Mouse (Mus musculus) T-helper 1 cell (primary cell): ENCODE results near the gene Magi1.

ENCODE experiments used
- in situ Hi-C: fragments of 300-600 bp; cut with MboI, MseI; formaldehyde crosslinking; loops from one replicate; pipeline ENCODE4 v1.15.1; 2025; ENCODE audit warnings: high pct_unique_total_duplicates

The Magi1 gene

DNA sequence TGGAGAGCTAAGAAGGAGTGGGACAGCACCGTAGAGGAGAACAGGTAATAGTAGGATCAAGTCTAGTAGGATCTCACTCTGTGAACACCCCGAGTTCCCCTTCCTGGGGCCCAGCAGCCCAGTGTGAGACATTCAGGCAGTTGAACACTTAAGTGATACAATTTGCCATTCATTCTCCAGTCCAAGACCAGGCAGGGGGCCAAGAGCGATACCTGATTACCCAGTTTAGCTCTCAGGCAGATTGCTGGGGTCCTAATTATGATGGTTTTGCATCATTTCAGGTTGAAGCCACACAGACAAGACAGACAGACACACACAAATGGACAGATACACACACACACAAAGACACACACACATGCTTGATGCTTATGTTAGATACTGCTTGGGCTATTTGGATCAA lies 543.9 kb downstream of the Magi1 start:
- in situ Hi-C loops: loop anchor here (25.0 kb wide), 1 partner anchor 1377 kb away; no protein-coding TSS in a partner anchor

DNA sequence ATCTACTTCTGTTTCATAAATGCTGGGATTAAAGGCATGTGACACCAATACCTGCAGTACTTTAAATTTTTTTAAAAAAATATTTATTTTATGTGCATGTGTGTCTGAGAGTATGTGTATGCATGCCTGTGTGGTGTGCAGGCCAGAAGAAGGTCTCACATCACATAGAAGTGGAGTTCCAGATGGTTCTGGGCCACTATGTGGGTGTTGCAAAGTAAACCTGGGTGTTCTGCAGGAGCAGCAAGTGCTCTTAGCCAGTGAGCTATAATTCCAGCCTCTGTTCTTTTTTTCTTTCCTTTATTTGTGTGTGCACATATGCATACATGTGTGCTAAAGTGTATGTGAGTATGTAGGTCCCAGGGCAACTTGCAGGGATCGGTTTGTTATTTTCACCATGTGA lies 546.6 kb downstream of the Magi1 start:
- in situ Hi-C loops: loop anchor here (25.0 kb wide), 1 partner anchor 1375 kb away; no protein-coding TSS in a partner anchor

DNA sequence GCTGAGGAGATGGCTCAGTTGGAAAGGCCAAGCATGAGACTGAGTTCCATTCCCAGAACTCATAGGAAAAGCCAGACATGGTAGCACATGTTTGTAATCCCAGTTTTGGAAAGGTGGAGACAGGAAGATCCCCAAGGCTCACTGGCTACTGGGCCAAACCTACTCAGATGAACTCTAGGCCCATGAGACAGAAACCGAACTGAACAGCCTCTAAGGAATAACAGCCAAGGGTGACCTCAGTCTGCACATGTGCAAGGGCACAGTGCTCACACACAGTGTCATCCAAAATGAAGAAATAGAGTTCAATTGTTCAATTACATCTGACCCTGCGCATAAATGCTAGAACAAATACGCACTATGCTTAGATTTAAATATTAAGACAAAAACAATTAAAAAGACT lies 547.6 kb downstream of the Magi1 start:
- in situ Hi-C loops: loop anchor here (25.0 kb wide), 1 partner anchor 1374 kb away; no protein-coding TSS in a partner anchor

DNA sequence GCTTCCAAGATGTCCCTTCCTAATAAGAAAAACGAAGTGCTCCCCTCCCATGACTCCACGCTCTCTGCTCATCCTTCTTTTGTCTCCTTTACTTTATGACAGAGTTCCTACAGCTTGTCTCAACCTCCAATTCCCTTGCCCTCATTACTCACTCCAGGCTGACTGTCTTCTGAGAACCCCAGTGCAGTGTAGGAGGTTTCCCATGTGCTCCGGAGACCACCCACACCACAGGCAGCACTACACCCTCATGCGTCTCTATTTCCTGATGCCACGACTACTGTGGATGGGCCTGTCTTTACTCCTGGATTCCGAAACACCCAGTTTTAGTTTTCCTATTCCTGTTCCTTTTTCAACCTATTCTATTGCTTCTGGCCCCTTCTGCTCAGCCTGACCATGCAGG lies 549.9 kb downstream of the Magi1 start:
- in situ Hi-C loops: loop anchor here (25.0 kb wide), 1 partner anchor 1371 kb away; no protein-coding TSS in a partner anchor

DNA sequence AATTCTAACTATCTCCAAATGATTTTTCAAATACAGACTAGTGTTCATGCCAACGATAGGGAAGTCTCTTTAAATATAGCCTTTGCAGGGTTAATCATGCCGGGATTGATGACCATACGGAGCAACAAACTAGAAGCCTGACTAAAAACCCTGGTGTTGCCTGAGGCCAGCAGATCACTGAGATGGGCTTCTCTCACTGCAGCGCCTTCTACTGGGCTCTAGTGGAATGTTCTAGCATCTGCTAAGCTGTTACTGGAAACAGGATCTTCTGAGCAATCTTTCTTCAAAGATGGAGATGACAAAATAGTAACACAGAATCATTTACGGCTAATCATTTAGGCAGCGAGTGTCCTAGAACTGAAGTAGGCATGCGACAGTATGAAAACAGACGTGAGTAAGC lies 554.0 kb downstream of the Magi1 start:
- in situ Hi-C loops: loop anchor here (25.0 kb wide), 1 partner anchor 1367 kb away; no protein-coding TSS in a partner anchor

DNA sequence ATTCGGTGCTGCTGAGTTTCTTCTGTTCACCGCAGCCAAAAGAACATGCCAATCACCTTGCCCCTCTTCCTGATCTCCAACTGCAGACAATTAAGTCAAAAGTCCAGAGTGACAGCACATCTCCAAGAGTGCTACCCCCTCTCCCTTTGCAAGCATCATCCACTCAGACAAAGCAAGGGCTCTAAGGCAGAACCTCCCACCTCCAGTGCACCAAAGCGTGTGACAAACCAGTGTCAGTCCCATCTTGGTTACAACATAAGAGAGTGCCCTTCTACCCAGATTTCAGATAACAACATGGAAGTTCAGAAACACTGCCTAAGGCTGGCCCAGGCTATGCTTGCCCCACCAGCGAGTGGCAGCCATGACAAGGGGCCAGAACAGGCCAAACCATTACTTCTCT lies 554.9 kb downstream of the Magi1 start:
- in situ Hi-C loops: loop anchor here (25.0 kb wide), 1 partner anchor 1366 kb away; no protein-coding TSS in a partner anchor

DNA sequence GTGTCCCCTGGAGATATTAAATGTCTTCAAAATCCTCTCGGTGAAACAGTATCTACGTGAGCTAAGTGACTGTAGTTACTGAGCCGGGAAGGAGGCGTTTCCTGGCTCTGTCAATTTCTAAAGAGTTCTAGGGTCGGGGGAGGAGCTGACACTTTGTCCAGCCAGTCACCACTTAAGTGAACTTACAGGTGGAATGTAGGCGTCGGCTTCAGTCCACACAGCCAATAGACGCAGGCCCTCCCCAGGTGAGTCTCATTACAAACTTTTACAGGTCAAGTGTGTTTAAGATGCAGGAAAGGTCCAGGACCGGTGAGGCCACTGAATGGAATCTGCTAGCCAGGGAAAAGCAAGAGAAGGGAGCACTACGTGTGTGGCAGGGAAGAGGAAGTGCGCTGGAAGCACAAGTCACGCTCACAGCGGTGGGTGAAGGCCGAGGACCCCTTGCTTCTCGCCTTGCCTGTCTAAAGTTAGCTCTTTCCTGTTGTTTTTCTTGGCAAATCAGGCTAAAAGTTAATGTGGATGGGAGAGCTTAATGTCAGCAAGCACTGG lies 556.0 kb downstream of the Magi1 start:
- in situ Hi-C loops: loop anchor here (25.0 kb wide), 1 partner anchor 1365 kb away; no protein-coding TSS in a partner anchor

DNA sequence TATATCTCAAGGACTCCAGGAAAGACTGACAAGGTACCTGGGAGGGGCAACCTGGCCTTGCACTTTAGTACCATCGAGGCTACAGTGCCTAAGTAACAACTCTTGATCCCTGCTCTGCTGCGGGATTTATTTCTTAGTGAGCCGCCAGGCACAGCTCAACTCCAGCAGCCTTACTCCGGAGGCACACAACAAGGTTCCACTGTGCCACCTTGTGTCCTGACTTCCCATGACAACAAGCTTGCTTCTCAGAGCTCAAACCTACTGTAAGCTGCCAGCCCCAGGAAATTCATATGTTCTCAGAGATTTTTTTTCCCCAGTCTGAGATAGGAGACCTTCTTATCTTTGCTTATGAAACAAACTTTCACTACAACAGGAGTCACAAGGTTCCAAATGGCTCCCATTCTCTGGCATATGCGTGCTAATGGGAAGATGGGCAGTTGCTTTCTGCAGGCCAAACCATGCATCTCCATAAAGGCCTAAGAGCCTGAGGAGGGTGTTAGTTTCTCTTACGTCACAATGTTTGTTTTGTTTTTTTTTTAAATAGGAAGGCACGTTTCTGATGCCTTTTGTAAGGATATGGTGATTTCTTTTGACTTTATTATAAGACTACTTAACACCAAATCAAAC lies 556.8 kb downstream of the Magi1 start:
- in situ Hi-C loops: loop anchor here (25.0 kb wide), 1 partner anchor 1365 kb away; no protein-coding TSS in a partner anchor

DNA sequence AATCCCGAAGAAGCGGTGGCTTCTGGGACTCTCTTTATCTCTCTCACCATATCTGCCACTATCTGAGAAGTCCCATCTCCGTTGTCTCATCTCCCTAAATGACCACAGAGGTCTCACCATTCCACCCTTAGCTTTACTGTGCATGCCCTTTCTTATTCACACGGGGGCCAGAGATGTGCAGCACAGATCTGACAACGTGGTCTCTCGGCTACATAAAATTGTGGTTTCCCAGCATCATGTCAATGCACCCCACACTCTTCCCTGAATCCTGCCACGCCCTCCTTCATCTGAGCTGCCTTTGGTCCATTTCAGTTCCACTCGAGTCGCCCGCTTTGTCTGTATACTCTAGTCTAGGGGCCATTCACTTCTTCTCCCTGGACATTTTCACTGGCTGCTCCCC lies 557.6 kb downstream of the Magi1 start:
- in situ Hi-C loops: loop anchor here (25.0 kb wide), 1 partner anchor 1364 kb away; no protein-coding TSS in a partner anchor

DNA sequence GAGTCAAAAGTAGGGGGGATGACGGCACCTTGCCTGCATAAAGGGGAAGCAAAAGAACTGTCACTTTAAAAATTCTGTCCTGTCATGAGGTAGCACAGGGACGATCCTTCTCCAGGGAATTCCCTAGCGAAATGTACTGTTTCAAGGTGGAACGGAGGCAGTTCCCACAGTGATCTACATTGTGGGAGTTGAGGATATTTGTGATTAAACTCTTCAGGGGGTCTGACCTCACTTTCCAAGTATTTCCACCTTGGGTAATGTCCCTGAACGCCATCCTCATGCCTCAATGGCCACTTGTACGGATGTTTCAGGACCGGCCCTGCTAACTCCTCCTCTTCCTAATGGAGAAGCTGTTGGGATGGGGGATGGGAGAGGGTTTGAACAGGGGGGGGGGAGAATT lies 559.0 kb downstream of the Magi1 start:
- in situ Hi-C loops: loop anchor here (25.0 kb wide), 1 partner anchor 1362 kb away; no protein-coding TSS in a partner anchor

DNA sequence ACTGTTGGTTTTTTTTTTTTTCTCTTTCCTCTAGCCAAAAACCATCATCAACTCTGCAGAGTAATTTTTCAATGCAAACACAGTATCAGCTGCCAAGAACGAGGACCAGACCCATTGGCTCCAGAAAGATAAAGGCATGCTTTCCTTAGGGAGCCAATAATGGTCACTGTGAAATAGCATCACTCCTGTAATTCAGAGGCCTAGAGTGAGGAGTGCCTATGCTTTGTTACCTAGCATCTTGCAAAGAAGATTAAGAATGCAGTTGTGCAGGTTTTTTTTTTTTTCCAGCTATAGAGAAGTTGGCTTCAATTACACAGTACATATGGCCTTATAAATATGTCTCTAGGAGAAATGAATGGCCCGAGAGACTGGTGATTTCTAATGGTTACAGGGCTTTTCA lies 560.5 kb downstream of the Magi1 start:
- in situ Hi-C loops: no loop called here

DNA sequence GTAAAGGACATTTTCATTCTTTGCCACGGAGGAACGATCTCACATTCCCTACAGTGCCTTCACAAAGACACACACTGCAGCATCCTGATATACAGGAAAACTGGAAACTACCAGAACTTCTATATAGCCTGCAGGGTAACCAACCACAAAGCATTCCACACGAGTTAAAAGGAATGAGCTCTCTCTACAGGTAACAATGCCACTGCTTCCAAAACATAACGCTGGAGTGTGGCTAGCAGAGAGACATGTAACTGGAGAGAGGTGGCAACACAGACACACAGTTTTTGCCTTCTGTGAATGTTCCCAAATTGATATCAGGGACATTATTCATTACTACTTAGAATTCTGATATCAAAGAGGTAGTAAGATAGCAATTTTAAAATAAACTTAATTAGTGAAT lies 564.2 kb downstream of the Magi1 start:
- in situ Hi-C loops: loop anchor here (10.0 kb wide), 1 partner anchor 1415 kb away; no protein-coding TSS in a partner anchor

DNA sequence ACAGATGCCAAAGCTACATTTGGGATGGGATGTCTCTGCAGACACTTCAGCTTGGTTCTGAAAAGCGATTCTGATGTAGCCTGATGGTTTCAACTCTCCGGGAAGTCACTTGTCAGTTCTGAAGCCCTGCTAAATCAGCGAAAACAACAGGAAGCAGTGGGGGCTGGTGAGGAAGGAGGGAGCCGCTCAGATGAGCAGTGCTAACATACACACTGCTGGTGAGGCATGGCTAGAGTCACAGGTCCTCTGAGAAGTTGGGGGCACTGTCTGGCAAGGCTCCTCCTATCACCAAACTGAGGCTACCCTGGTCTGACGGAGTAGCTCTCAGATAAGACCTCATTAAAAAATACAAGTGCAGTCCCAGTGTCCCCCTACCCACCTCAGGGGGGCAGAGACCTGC lies 565.3 kb downstream of the Magi1 start:
- in situ Hi-C loops: loop anchor here (10.0 kb wide), 1 partner anchor 1414 kb away; no protein-coding TSS in a partner anchor

DNA sequence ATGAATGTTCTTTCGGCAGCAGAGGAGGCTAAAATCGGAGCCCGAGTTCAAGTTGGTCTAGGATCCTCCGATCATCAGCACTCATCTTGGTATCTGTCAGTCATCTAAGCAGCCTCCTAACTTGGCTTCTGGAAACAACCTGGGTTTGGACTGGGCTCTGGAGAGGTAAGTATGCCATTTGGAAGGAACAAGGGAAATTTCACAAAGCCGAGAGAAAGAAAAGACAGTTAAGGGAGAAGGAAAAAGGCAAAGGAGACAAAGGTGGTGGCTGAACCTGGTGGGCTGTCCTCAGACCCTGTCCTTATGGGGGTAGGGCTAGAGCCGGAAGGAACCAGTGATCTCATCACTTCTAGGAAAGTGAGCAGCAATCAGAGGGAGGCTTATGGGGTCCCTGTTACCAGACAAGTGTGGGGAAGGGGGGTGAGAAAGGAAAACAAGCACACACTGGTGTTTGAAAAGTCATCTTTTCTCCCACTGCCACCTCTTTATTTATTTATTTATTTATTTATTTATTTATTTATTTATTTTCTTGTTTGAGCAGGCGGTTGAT lies 565.8 kb downstream of the Magi1 start:
- in situ Hi-C loops: loop anchor here (10.0 kb wide), 1 partner anchor 1413 kb away; no protein-coding TSS in a partner anchor

DNA sequence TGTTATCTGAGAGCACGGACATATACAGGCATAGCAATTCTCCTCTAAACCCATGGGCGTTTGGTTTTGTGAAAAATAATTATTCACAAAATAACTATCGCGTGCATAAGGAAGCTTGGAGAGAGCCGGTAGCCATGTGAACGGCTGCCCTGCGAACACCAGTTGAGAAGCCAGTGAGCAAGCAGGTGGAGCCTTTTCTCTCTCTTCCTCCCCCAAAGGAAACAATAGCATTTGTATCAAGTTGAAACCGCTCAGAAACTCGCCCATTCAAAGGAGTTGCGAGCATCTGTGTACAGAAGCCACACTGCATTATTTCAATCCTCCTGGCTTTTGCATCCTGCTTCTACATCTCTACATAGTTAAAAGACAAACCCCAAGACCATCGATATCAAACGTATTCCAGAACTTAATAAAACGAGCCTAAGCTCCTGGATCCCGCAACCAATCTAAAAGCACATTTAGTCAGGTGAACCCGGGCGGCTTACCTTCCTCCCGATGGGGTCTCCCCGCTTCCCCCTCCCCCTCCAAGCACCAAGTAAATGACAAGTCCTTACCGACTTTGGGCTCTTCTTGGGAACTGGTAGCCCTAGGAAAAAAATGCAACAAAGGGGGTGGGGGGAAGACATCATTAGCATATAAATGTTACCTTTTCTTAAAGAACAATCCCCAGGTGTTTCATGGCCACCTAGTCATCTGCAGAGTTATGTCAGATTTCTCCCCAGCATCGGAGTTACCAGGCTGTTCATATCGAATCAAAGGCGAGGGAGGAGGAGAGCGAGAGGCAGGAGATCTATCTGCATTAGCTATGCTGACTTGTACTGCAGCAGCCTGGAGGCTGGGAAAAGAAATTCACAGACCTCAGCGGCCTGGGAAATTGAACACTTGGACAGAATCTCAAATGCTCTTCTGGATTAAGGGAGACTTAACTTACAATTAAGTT lies 566.8 kb downstream of the Magi1 start:
- in situ Hi-C loops: loop anchor here (10.0 kb wide), 1 partner anchor 1412 kb away; no protein-coding TSS in a partner anchor

DNA sequence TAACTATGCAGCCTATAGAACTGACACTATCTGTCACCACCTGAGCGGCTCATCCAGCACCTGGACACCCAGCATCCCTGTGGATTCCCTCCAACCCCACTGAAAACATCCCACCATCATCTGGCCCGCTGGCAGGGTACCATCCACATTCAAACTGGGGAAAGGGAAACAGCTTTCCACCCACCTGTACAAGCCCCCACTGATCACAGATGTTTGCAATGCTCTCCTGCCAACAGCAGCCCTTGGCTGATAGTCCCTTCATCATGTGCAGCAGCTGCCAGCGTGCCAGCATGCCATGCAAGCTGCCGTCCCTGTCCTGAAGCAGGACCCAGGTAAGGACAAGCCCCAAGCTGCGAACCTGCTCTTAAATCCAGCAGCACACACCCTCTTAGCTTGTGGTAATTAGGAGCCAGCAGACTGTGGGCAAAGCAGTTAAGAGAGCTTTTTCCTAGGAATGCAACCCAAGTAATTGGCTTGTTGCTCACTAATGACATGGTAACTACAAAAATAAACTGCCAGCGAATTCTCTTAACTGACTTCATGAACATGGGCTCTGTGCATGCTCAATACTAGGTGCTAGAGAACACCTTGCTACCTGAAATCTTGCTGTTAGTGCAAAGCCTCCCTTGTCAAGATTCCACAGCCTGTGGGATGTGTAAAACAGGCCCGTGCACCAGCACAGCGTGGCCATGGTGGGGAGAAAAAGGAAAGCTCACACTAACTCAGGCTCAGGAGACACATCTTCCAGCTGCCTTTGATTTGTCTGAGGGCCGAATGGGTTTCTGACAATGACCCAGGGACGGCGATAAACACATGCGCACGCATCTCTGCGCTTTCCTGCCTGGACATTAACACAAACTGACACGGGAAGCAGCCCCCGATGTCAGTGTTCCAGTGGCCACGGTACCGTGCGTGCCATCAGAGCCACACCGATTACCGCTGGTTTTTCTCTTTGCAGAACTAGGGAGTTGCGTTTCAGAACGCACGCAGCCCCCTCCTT lies 568.2 kb downstream of the Magi1 start:
- in situ Hi-C loops: loop anchor here (10.0 kb wide), 1 partner anchor 1411 kb away; no protein-coding TSS in a partner anchor

DNA sequence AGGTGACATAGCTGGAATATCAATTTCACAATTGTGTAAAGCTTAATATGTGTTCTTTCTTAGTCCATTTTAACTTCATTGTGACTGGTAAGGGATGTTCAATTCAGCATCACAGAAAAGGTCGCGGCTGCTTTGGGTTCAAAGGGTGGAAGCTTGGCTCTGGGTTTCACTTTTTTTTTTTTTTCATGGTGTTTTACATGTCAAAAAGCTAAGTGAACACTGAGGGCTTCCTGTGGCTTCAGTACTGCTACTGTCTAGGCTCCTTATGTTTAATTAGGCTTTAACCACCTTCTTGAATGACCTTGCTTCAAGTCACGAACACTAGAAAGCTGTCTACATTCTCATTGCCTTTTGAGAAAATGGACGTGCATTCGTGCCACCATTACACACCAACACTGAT lies 579.4 kb downstream of the Magi1 start:
- in situ Hi-C loops: no loop called here

DNA sequence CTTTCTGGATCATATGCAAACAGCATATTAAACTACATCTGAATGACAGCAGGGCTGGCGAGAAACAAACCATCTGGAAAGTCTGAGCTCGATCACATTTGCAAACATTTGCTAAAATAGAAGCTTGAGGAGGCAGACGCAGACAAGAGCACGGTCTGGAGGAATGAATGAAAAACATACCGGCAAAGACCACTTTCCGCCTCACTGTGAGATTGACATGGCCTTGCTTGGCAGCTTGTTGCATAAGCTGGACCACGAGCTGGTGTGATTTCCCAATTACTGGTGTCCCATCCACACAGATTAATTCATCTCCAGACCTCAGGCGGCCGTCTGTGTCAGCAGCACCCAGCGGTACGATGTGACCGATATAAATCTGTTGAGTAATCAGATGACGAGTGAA lies 584.3 kb downstream of the Magi1 start:
- in situ Hi-C loops: no loop called here

DNA sequence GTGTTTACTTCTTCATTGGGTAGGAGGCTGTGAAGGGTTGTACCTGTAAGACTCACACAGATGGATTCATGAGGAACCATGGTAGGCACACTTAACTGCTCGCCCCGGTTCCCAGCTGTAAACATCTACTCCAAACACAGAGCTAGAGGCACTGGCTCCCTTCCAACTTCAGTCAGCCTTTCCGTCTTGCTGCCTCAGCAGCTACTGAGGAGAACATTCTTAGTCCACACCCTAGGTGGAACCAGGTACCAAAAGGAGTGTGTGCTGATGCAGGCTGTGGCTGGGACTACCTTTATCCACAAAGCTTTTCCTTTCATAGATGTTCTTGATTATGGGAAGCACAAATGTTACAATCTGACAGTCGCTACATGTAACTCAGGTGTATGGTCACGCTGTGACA lies 585.8 kb downstream of the Magi1 start:
- in situ Hi-C loops: no loop called here

DNA sequence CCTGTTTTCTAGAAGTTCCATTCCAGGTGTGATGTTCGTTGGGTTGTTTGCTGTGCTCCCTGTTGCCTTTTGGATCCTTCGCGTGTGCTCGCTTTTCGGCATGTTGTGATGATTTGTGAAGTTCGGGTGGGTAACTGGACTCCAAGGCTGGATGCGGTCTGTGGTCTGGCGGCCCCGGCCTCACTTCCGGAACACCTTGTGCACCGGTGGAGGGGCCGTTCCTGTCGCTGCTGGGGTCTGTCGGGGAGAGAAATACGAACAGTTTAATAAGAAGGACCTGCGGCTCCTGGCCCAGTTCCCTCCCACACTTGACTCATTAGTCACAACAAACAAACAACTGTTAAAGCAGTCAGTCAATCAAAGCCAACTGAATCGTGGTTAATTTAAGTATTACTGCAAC lies 605.0 kb downstream of the Magi1 start:
- in situ Hi-C loops: no loop called here
